In genomic region chr5:134501453-134501852, GRCm38 (mm10) we compare ENCODE assay signal across 16 mouse cellular contexts. TPM values are rescaled to one million over a fixed set of nuclear protein-coding genes. Genes with fewer than 3 reads are reported as not detected.
DNase-seq lines count a peak whose midpoint lies in the region; ATAC-seq and TF ChIP-seq lines count a peak whose summit lies in the region.
"Had no signal": no experiment of that assay in that cellular context is flagged by ENCODE, and none has a peak within 500 bp of the region (broad histone marks: within the 10 kb centered on the region; RNA-seq: fewer than 3 reads in every experiment).

No protein-coding gene starts in this region.

- no peak overlapping the region for H3K27ac ChIP-seq in kidney, embryonic 14.5 days (ENCODE audit: low read depth, low read length)
- H3K27ac ChIP-seq in midbrain, embryonic 11.5 days (ENCODE audit: low read depth, low read length), result no peak overlapping the region
- H3K27ac ChIP-seq in midbrain, embryonic 10.5 days (replicated peaks), result no peak overlapping the region
- no peak overlapping the region for H3K27ac ChIP-seq in cortical plate, adult 2 months (ENCODE audit: insufficient read depth, low read length)
- H3K27ac ChIP-seq: macrophage had no signal

- no peak overlapping the region for H3K9ac ChIP-seq in kidney, embryonic 14.5 days (ENCODE audit: low read depth, low read length)
- no peak overlapping the region for H3K9ac ChIP-seq in midbrain, embryonic 11.5 days (ENCODE audit: low read length)

- H3K4me3 ChIP-seq in kidney, embryonic 14.5 days (ENCODE audit: low read length), result no peak overlapping the region
- no peak overlapping the region for H3K4me3 ChIP-seq in midbrain, embryonic 11.5 days (ENCODE audit: low read depth, low read length)
- H3K4me3 ChIP-seq in midbrain, embryonic 10.5 days, result no peak overlapping the region
- H3K4me3 ChIP-seq in cortical plate, adult 2 months (ENCODE audit: insufficient read depth, low read length), result no peak overlapping the region
- H3K4me3 ChIP-seq: myocyte had no signal

- no peak for ATAC-seq in kidney, embryonic 14.5 days (ENCODE audit: low FRiP score, low TSS enrichment)
- no peak for ATAC-seq in midbrain, embryonic 11.5 days (ENCODE audit: low FRiP score)
- ATAC-seq: forebrain, embryonic 14.5 days had no signal

- H3K36me3 ChIP-seq in kidney, embryonic 14.5 days (ENCODE audit: control insufficient read depth, insufficient read depth, low read length), result peaks cover 42% of the 10 kb centered on the region
- peaks cover 21% of the 10 kb centered on the region for H3K36me3 ChIP-seq in midbrain, embryonic 11.5 days (ENCODE audit: control insufficient read depth, insufficient read depth, low read length)
- H3K36me3 ChIP-seq in midbrain, embryonic 10.5 days, result peaks cover 89% of the 10 kb centered on the region
- H3K36me3 ChIP-seq: G1E had no signal

- 82% methylated on average over 9 of the region's 9 CpGs for WGBS in kidney, embryonic 14.5 days
- WGBS in midbrain, embryonic 11.5 days, result 84% methylated on average over 9 of the region's 9 CpGs
- WGBS in midbrain, embryonic 10.5 days, result 86% methylated on average over 9 of the region's 9 CpGs

- H3K27me3 ChIP-seq in kidney, embryonic 14.5 days (ENCODE audit: control insufficient read depth, insufficient read depth, low read length), result no peaks in the 10 kb centered on the region
- no peaks in the 10 kb centered on the region for H3K27me3 ChIP-seq in midbrain, embryonic 11.5 days (ENCODE audit: control insufficient read depth, insufficient read depth, low read length)
- H3K27me3 ChIP-seq in midbrain, embryonic 10.5 days (ENCODE audit: low read depth, poor library complexity, severe bottlenecking), result no peaks in the 10 kb centered on the region

- peak; percentile 58 for DNase-seq in kidney, postnatal 10 days
- DNase-seq in midbrain, embryonic 11.5 days (ENCODE audit: low spot score, missing footprints), result peak; percentile 59
- no peak for DNase-seq in midbrain, embryonic 10.5 days (ENCODE audit: low spot score)
- peak; percentile 50 for DNase-seq in NIH3T3 (ENCODE audit: low read depth)
- no peak for DNase-seq in urinary bladder, postnatal 4 days (ENCODE audit: low spot score in 2 of 2)
- DNase-seq: adrenal gland, adult 8-10 months; cerebellum, adult 18-20 months; thymus, postnatal 25 days had no signal

- H3K4me2 ChIP-seq in kidney, embryonic 14.5 days (replicated peaks; ENCODE audit: low read depth, low read length), result no peak overlapping the region
- H3K4me2 ChIP-seq in midbrain, embryonic 11.5 days, result no peak overlapping the region

- H3K4me1 ChIP-seq in kidney, embryonic 14.5 days (ENCODE audit: control insufficient read depth, insufficient read depth, low read length), result no peaks in the 10 kb centered on the region
- H3K4me1 ChIP-seq in midbrain, embryonic 11.5 days (ENCODE audit: control insufficient read depth, insufficient read depth, low read length), result no peaks in the 10 kb centered on the region
- no peaks in the 10 kb centered on the region for H3K4me1 ChIP-seq in midbrain, embryonic 10.5 days
- no peaks in the 10 kb centered on the region for H3K4me1 ChIP-seq in cortical plate, adult 2 months (ENCODE audit: control insufficient read depth, insufficient read depth, low read length)

- no peak for TF ChIP-seq POLR2A in cortical plate, adult 2 months (IDR thresholded peaks at IDR 0.05; ENCODE audit: extremely low read depth, insufficient read depth, low read length)

- H3K9me3 ChIP-seq in kidney, embryonic 14.5 days (ENCODE audit: control insufficient read depth, low read length), result no peaks in the 10 kb centered on the region
- no peaks in the 10 kb centered on the region for H3K9me3 ChIP-seq in midbrain, embryonic 11.5 days (ENCODE audit: control insufficient read depth, low read length)
- H3K9me3 ChIP-seq in midbrain, embryonic 10.5 days (replicated peaks), result peaks cover 4% of the 10 kb centered on the region; the same call in 1 of the 2 replicates
- H3K9me3 ChIP-seq: G1E had no signal

- TF ChIP-seq CTCF in cortical plate, adult 2 months (IDR thresholded peaks at IDR 0.05; ENCODE audit: extremely low read depth, insufficient read depth, low read length), result peak; percentile 57

RNA-seq across cellular contexts. Expression of gene Gtf2ird1, which starts 44.9 kb away (rescaled TPM):
- polyA plus RNA-seq in kidney, embryonic 14.5 days (2014; fragmentation: Nextera tagmentation; extraction: Ambion mirVana), result 60.9 and 84.8 TPM in 2 replicates
- polyA plus RNA-seq in midbrain, embryonic 11.5 days (2014; fragmentation: Nextera tagmentation; extraction: Ambion mirVana), result 86.5 and 88.1 TPM in 2 replicates
- polyA plus RNA-seq in midbrain, embryonic 10.5 days (2016; fragmentation: Nextera tagmentation; extraction: Ambion mirVana), result 96.4 and 109 TPM in 2 replicates
- polyA plus RNA-seq in cortical plate, adult 2 months (2012; rRNA removed), result 31.2 and 31.9 TPM in 2 replicates

RNA-seq across cellular contexts. Expression of gene Clip2, which starts 50.8 kb away (rescaled TPM):
- polyA plus RNA-seq in kidney, embryonic 14.5 days (2014; fragmentation: Nextera tagmentation; extraction: Ambion mirVana), result 3.7 and 4.4 TPM in 2 replicates
- polyA plus RNA-seq in midbrain, embryonic 11.5 days (2014; fragmentation: Nextera tagmentation; extraction: Ambion mirVana), result 5.6 and 5.8 TPM in 2 replicates
- 4.6 and 6.2 TPM in 2 replicates for polyA plus RNA-seq in midbrain, embryonic 10.5 days (2016; fragmentation: Nextera tagmentation; extraction: Ambion mirVana)
- polyA plus RNA-seq in cortical plate, adult 2 months (2012; rRNA removed), result 74.1 and 77.0 TPM in 2 replicates

RNA-seq across cellular contexts. Expression of gene Syna, which starts 58.5 kb away (rescaled TPM):
- polyA plus RNA-seq in kidney, embryonic 14.5 days (2014; fragmentation: Nextera tagmentation; extraction: Ambion mirVana), result 0.14 TPM in 1 of 2 replicates, not detected in the other
- 0.30 TPM in 1 of 2 replicates, not detected in the other for polyA plus RNA-seq in midbrain, embryonic 11.5 days (2014; fragmentation: Nextera tagmentation; extraction: Ambion mirVana)
- polyA plus RNA-seq in midbrain, embryonic 10.5 days (2016; fragmentation: Nextera tagmentation; extraction: Ambion mirVana), result 0.09 TPM in 2 replicates
- polyA plus RNA-seq in cortical plate, adult 2 months (2012; rRNA removed), result 0.06 and 0.49 TPM in 2 replicates
- polyA plus RNA-seq: embryonic facial prominence, embryonic 11.5 days; G1E; limb, embryonic 11.5 days; macrophage had no signal

Comparison
In these comparisons a context has a peak if more than half of its experiments do, and no peak if none do; other contexts are left out.
1. DNase-seq: peak in kidney, postnatal 10 days (single experiment), midbrain, embryonic 11.5 days (single experiment) and NIH3T3 (single experiment); none in midbrain, embryonic 10.5 days (single experiment) and urinary bladder, postnatal 4 days (0 of 2).
2. RNA of gene Clip2, which starts 50.8 kb away (polyA plus RNA-seq): 74.1 to 77.0 TPM in cortical plate, adult 2 months; 5.6 to 5.8 TPM in midbrain, embryonic 11.5 days, 4.6 to 6.2 TPM in midbrain, embryonic 10.5 days and 3.7 to 4.4 TPM in kidney, embryonic 14.5 days; every median in the first group is over 10 times any median in the second.